Mouse (Mus musculus) bone marrow macrophage, adult 2 months (primary cell): Measurements from ENCODE around the gene Dclk2.

Experiments
- CTCF ChIP-seq: IDR thresholded peaks from 2 replicates; pipeline ENCODE4 v1.5.1; 2012; ENCODE audit warnings: low read depth, mild to moderate bottlenecking, low read length, moderate library complexity
- POLR2A ChIP-seq: IDR thresholded peaks from 2 replicates; pipeline ENCODE4 v1.6.1; 2012; ENCODE audit warnings: mild to moderate bottlenecking, low read depth, low read length, borderline replicate concordance

- TF ChIP-seq CTCF (no peak), POLR2A (no peak)
These were observed 44.7 kb downstream of the Dclk2 start for GRCm38 (mm10) chr3:86875912-86876311.
